Mouse (Mus musculus) ES-E14 (cell line): ENCODE results near the gene Heatr9. TPM values are rescaled to one million over a fixed set of nuclear protein-coding genes. Genes with fewer than 3 reads are reported as not detected.

Experiments
- DNase-seq: peaks from one replicate; pipeline ENCODE4 v3.0.0-alpha.2; 2013; ENCODE audit warnings: low read depth, low spot score
- H3K27ac ChIP-seq: 2 replicates; pipeline ENCODE4 v1.5.1; 2012; ENCODE audit warnings: low read depth, mild to moderate bottlenecking, low read length, moderate library complexity, mixed read lengths; ENCODE audit not compliant: poor library complexity, insufficient read depth, severe bottlenecking
- H3K36me3 ChIP-seq: 2 replicates; pipeline ENCODE4 v1.6.1; 2012; ENCODE audit warnings: mild to moderate bottlenecking, low read length, moderate library complexity, mixed read lengths; ENCODE audit not compliant: control insufficient read depth, poor library complexity, insufficient read depth, severe bottlenecking
- H3K4me1 ChIP-seq, 2 experiments: fragments of 150-350 bp in 1 of 2; sonication (generic) in 1 of 2; 2 replicates each; pipeline ENCODE4 v1.6.1; 2012; ENCODE audit warnings: low read length in 2 of 2, mild to moderate bottlenecking in 1 of 2, mixed read lengths in 1 of 2; ENCODE audit not compliant: control insufficient read depth in 2 of 2, insufficient read depth in 2 of 2, poor library complexity in 1 of 2
- H3K4me3 ChIP-seq, 2 experiments: fragments of 150-350 bp in 1 of 2; sonication (generic) in 1 of 2; 2 replicates each; pipeline ENCODE4 v1.5.1; 2012; ENCODE audit warnings: low read length in 2 of 2, low read depth in 1 of 2, mild to moderate bottlenecking in 1 of 2, mixed read lengths in 1 of 2; ENCODE audit not compliant: insufficient read depth in 1 of 2, poor library complexity in 1 of 2, severe bottlenecking in 1 of 2
- H3K9ac ChIP-seq: 2 replicates; pipeline ENCODE4 v1.6.1; 2012; ENCODE audit warnings: low read depth, mild to moderate bottlenecking, low read length, mixed read lengths; ENCODE audit not compliant: poor library complexity, insufficient read depth, severe bottlenecking
- H3K9me3 ChIP-seq: fragments of 150-350 bp; sonication (generic); 2 replicates; pipeline ENCODE4 v1.6.1; 2012; ENCODE audit warnings: low read depth, mild to moderate bottlenecking, low read length; ENCODE audit not compliant: control insufficient read depth, insufficient read depth
- CHD2 ChIP-seq: IDR thresholded peaks from 2 replicates; pipeline ENCODE4 v1.6.1; 2014; ENCODE audit warnings: mild to moderate bottlenecking, low read depth, low read length, inconsistent platforms
- HCFC1 ChIP-seq: IDR thresholded peaks from 2 replicates; pipeline ENCODE4 v1.6.1; 2012; ENCODE audit warnings: low read length, inconsistent platforms, borderline replicate concordance; ENCODE audit not compliant: insufficient read depth
- MAFK ChIP-seq: IDR thresholded peaks from 2 replicates; pipeline ENCODE4 v1.6.1; 2014; ENCODE audit warnings: mild to moderate bottlenecking, low read depth, low read length, inconsistent platforms; ENCODE audit not compliant: insufficient read depth
- ZC3H11A ChIP-seq: IDR thresholded peaks from 2 replicates; pipeline ENCODE4 v1.6.1; 2012; ENCODE audit warnings: low read depth, mild to moderate bottlenecking, inconsistent platforms, low read length, borderline replicate concordance
- ZNF384 ChIP-seq: IDR thresholded peaks from 2 replicates; pipeline ENCODE4 v1.6.1; 2012; ENCODE audit warnings: low read depth, low read length, inconsistent platforms
- in situ Hi-C, 2 experiments: fragments of 600-800 bp; cut with MboI; formaldehyde crosslinking; loops; one replicate each; pipeline ENCODE4 v1.15.1; 2025; ENCODE audit warnings: low sequenced_read_pairs in 2 of 2, inconsistent platforms in 1 of 2; ENCODE audit not compliant: unreplicated experiment in 2 of 2
- total RNA-seq: library from RNA; depleted of rRNA; stranded (reverse); fragments of 300-350 nt; gene quantifications from 2 replicates; pipeline ENCODE4 v1.2.3, GENCODE M21; 2012; rRNA removed

Gene Heatr9
- total RNA-seq, 1 experiment: not detected

- in situ Hi-C loops: no loop called here
- Histone ChIP-seq H3K36me3 (peaks cover 1% of the 10 kb centered on the region), H3K9ac (peak overlapping the region; percentile 67; the same call in 1 of the 2 replicates), H3K9me3 (peaks cover 14% of the 10 kb centered on the region), H3K27ac (no peak overlapping the region), H3K4me1 (no peaks in the 10 kb centered on the region), H3K4me3 (no peak overlapping the region)
- no peak for DNase-seq
- TF ChIP-seq ZNF384: no peak
Measured at GRCm38 (mm10) chr11:83471766-83472165, 50.2 kb downstream of the Heatr9 start.

- no peak overlapping the region for H3K4me3 ChIP-seq
- H3K9ac ChIP-seq: no peak overlapping the region
- H3K4me1 ChIP-seq: no peaks in the 10 kb centered on the region
- DNase-seq: no peak
- in situ Hi-C loops: no loop called here
- TF ChIP-seq ZC3H11A (no peak), MAFK (no peak)
- no peaks in the 10 kb centered on the region for H3K36me3 ChIP-seq
- H3K27ac ChIP-seq: no peak overlapping the region
- peaks cover 14% of the 10 kb centered on the region for H3K9me3 ChIP-seq
Measured at GRCm38 (mm10) chr11:83468765-83469164, 53.2 kb downstream of the Heatr9 start.

- no peak for DNase-seq
- in situ Hi-C loops: no loop called here
- Histone ChIP-seq H3K4me1 (no peaks in the 10 kb centered on the region), H3K36me3 (no peaks in the 10 kb centered on the region), H3K27ac (no peak overlapping the region), H3K9ac (no peak overlapping the region), H3K4me3 (no peak overlapping the region), H3K9me3 (peaks cover 14% of the 10 kb centered on the region)
- TF ChIP-seq CHD2: no peak
- TF ChIP-seq ZNF384: no peak
- no peak for TF ChIP-seq HCFC1
- no peak for TF ChIP-seq MAFK
- TF ChIP-seq ZC3H11A: no peak
Measured at GRCm38 (mm10) chr11:83467120-83467652, 54.8 kb downstream of the Heatr9 start.

- H3K9me3 ChIP-seq: peaks cover 12% of the 10 kb centered on the region
- TF ChIP-seq ZC3H11A (no peak), ZNF384 (no peak), HCFC1 (no peak), MAFK (no peak), CHD2 (no peak)
- in situ Hi-C loops: no loop called here
- no peaks in the 10 kb centered on the region for H3K36me3 ChIP-seq
- H3K9ac ChIP-seq: no peak overlapping the region
- H3K4me3 ChIP-seq: no peak overlapping the region
- no peaks in the 10 kb centered on the region for H3K4me1 ChIP-seq
- DNase-seq: no peak
- H3K27ac ChIP-seq: no peak overlapping the region
Measured at GRCm38 (mm10) chr11:83465976-83466375, 56.0 kb downstream of the Heatr9 start.

GRCm38 (mm10) chr11:83462711-83463244, 59.2 kb downstream of the Heatr9 start, which contains the start of gene Mmp28:
Mmp28 (minus strand) TSS chr11:83463071.
- Histone ChIP-seq H3K9me3 (no peaks in the 10 kb centered on the region; the same call in 1 of the 2 replicates), H3K27ac (no peak within 1 kb of the TSS), H3K36me3 (no peaks in the 10 kb centered on the region), H3K4me1 (no peaks in the 10 kb centered on the region), H3K4me3 (peak within 1 kb of the TSS; percentile 72 to 84), H3K9ac (peak within 1 kb of the TSS; percentile 67)
- no peak for DNase-seq
- in situ Hi-C loops: no loop called here
- no peak for TF ChIP-seq ZC3H11A
- TF ChIP-seq HCFC1: no peak
- TF ChIP-seq MAFK: no peak
- no peak for TF ChIP-seq CHD2
- TF ChIP-seq ZNF384: no peak

Other genes starting within 250 kb of the Heatr9 start
- gene Slfn14, start 235.4 kb downstream of the Heatr9 start, total RNA-seq: not detected in 2 replicates
- gene Ap2b1, start 223.2 kb downstream of the Heatr9 start, total RNA-seq: 49.0 and 58.5 TPM in 2 replicates
- gene Pex12, start 219.6 kb downstream of the Heatr9 start, total RNA-seq: 5.4 and 10.0 TPM in 2 replicates
- 1.2 and 1.9 TPM in 2 replicates for gene Rasl10b, start 113.0 kb downstream of the Heatr9 start, total RNA-seq
- gene Gas2l2, start 92.7 kb downstream of the Heatr9 start, total RNA-seq: 0.09 TPM in 1 of 2 replicates, not detected in the other
- 0.36 TPM in 1 of 2 replicates, not detected in the other for gene 1700020L24Rik, start 84.5 kb downstream of the Heatr9 start, total RNA-seq
- gene Mmp28, start 59.1 kb downstream of the Heatr9 start, total RNA-seq: 0.79 and 1.3 TPM in 2 replicates
- 33.8 and 53.8 TPM in 2 replicates for gene Taf15, start 49.1 kb downstream of the Heatr9 start, total RNA-seq
- gene Ccl5, start 8.3 kb upstream of the Heatr9 start, total RNA-seq: not detected in 2 replicates
- 0.18 TPM in 1 of 2 replicates, not detected in the other for gene Ccl9, start 56.5 kb upstream of the Heatr9 start, total RNA-seq
- gene Ccl6, start 70.9 kb upstream of the Heatr9 start, total RNA-seq: 0.36 and 0.42 TPM in 2 replicates
- gene Rpl9-ps1, start 123.4 kb upstream of the Heatr9 start, total RNA-seq: not detected in 2 replicates
- 1.1 and 1.3 TPM in 2 replicates for gene Ccl3, start 127.2 kb upstream of the Heatr9 start, total RNA-seq
- not detected in 2 replicates for gene Ccl4, start 140.4 kb upstream of the Heatr9 start, total RNA-seq
- not detected in 2 replicates for gene Wfdc17, start 181.8 kb upstream of the Heatr9 start, total RNA-seq
- not detected in 2 replicates for gene Wfdc18, start 186.8 kb upstream of the Heatr9 start, total RNA-seq
- gene Wfdc21, start 224.8 kb upstream of the Heatr9 start, total RNA-seq: not detected in 2 replicates
- 16.7 and 19.5 TPM in 2 replicates for gene Heatr6, start 231.5 kb upstream of the Heatr9 start, total RNA-seq